Mouse (Mus musculus): ENCODE data around the gene Mroh8. TPM values are rescaled to one million over a fixed set of nuclear protein-coding genes. Genes with fewer than 3 reads are reported as not detected.
"Not testable (repeated sequence)": the region's sequence is repeated elsewhere in the genome, so short reads cannot be mapped to it uniquely, and the experiment has no call there.

The Mroh8 gene
- total RNA-seq, 2 experiments from 2014 or later = 1.0 to 1.2 TPM

GRCm38 (mm10) chr2:157292093-157292492, 12.7 kb upstream of the Mroh8 start:
- peak; percentile 61 to 90 for DNase-seq (ENCODE audit: extremely low spot score in 1 of 2, low spot score in 1 of 2)

DNA sequence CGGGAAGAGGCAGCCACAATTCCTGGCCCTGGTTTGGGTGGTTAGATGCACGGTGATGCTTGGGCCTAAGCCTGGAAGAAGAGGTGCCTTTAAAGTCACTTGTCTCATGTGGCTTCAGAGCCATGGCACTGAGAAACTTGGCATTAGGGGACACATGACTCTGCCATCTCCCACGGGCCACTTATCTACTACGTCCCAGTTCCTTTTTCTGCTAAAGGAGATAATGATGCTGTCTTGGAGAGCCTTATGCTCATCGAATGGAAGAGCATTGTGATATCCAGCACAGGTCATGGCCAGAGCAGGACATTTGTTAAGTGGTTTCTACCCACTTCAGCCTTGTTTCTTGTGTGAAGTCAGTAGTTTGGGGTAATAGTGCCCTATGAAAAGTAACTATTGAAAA, 9.6 kb upstream of the Mroh8 start:
- DNase-seq (ENCODE audit: extremely low spot score in 1 of 2, low spot score in 1 of 2) = no peak

DNA sequence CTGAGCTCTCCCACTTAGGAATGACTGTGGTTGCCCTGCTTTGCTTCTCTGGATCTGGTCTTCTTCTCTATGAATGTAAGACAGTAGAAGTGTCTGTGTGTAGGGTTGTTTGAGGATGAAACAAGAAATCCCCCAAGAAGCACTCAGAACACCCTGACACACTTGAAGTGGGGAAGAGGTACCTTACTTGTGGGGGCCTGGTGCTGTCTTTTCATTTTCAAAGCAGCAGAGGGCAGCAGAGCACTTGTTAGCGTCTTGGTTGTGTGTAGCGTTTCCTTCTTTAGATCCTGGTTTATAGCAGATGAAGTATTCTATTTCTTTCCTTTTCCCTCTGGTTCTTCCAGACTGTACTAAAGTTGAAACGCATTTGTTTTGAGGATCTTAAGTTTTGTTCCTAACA, 8.2 kb upstream of the Mroh8 start:
- peak in 1 of 2 experiments; percentile 60 for DNase-seq (ENCODE audit: extremely low spot score in 1 of 2, low spot score in 1 of 2)

- no peak for DNase-seq (ENCODE audit: extremely low spot score in 1 of 2, low spot score in 1 of 2)
Measured at GRCm38 (mm10) chr2:157283321-157283720, 4.0 kb upstream of the Mroh8 start.

DNA sequence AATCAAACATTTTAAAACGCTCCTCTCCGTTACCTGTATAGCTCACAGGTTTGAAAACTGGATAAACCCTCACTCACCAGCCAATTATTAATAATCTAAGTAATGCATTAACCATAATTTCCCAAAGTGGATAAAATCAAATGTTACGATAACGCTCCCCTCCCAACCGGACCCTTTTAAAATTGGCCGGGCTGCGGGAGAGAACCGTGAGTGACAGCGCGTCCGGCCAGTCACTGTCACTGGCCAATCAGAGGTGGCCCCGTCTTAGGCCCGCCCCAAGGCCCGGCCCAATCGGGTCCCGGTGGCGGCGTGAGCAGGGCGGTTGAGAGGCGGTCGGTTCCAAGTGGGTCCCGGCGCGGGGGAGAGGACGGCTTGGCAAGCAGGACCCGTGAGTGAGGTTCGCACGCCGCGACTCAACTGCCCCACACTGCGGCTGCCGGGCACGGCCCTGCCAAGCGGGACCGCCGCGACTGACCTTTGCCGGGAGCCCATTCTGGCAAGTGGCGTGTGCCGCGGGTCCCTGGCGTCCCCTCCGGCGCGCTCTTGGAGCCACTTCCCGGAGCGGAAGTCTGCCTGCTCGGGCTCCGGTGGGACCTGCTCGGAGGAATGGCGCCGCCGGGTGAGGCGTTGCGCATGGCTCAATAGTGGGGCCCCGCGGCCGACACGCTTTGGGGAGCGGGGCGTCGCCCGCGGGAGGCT, 483 bp downstream of the Mroh8 start, which contains the start of gene Rpn2:
TSS of gene Rpn2 (plus strand) at position 301 of the 699 bp plus-strand sequence.
- DNase-seq (ENCODE audit: extremely low spot score in 1 of 2, low spot score in 1 of 2) = peak; percentile 93 to 97

- DNase-seq (ENCODE audit: extremely low spot score in 1 of 2, low spot score in 1 of 2) = no peak
Measured at GRCm38 (mm10) chr2:157263832-157264231, 15.5 kb downstream of the Mroh8 start.

- DNase-seq (ENCODE audit: extremely low spot score in 1 of 2, low spot score in 1 of 2) = no peak
Measured at GRCm38 (mm10) chr2:157263101-157263500, 16.2 kb downstream of the Mroh8 start.

DNA sequence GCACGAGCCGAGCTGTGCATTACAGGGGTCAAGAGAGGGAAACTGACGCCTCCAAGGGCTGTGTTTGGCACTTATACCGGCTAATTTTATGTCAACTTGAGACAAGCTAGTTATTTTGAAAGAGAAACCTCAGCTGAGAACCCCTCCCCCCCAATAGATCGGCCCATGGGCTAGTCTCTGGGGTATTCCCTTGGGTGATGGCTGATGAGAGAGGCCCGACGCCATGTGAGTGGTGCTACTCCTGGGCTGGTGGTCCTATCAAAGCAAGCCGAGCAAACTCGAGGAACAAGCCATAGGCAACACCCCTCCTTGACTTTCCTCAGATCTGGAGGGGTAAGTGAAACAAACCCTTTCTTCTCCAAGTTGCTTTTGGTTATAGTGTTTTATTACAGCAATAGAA, 16.8 kb downstream of the Mroh8 start:
- no peak for DNase-seq (ENCODE audit: extremely low spot score in 1 of 2, low spot score in 1 of 2)

GRCm38 (mm10) chr2:157261930-157262329, 17.4 kb downstream of the Mroh8 start:
- DNase-seq (ENCODE audit: extremely low spot score in 1 of 2, low spot score in 1 of 2) = no peak

DNA sequence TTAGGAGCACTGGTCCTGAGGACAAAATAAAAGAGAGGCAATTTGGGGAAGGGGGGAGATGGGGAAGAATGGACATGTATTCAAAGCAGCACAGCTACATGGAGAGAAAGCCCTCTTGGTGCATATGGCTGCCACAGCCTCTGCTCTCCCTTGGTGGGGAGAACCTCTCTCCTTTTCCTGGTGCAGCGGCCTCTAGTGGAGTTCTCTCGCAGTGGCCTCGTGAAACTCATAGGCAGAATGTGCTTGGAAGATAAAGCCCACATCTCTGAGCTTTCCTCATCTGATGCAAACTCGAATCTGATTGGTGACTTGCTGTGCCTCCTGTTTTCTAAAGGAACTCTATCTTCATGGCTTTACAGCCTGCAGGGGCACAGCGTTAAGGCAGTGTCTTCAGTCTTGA, 19.6 kb downstream of the Mroh8 start:
- DNase-seq (ENCODE audit: extremely low spot score in 1 of 2, low spot score in 1 of 2) = peak; percentile 25 to 71

- no peak for DNase-seq (ENCODE audit: extremely low spot score in 1 of 2, low spot score in 1 of 2)
Measured at GRCm38 (mm10) chr2:157248111-157248510, 31.2 kb downstream of the Mroh8 start.

- DNase-seq (ENCODE audit: extremely low spot score in 1 of 2, low spot score in 1 of 2) = no peak
Measured at GRCm38 (mm10) chr2:157245603-157246002, 33.7 kb downstream of the Mroh8 start.

DNA sequence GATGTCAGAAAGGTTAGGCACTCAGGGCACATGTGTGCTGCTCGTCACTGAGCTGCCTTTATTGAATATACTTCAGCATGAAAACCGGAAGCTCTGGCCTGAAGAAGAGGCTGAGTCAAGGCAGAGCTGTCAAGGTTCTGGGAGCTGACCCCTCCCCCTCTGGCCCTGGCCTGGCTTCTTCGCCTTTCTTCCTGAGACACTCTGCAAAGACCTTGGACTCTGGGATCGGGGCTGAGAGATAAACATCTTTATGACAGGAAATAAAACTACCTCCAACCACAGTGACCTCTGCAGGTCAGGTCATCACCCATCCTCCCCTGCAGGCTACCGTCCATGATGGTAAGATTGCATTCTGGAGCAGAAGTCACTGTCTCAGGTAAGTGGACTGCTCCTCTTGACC, 34.3 kb downstream of the Mroh8 start:
- no peak for DNase-seq (ENCODE audit: extremely low spot score in 1 of 2, low spot score in 1 of 2)

DNA sequence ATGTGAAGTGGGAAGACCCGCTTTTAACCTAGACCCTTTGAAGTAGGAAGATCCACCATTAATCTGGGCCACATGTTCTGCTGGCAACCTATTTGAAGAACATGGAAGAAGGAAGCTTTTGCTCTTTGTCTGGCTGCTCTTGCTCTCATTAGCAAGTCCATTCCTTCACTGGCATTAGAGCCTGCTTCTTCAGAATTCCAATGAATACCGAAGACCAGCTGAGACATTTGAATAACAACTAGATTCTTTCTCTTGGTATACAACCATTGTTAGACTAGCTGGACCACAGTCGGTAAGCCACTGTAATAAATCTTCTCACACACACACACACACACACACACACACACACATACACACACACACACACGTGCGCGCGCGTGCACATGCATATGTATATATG, 43.4 kb downstream of the Mroh8 start:
- no peak for DNase-seq (ENCODE audit: extremely low spot score in 1 of 2, low spot score in 1 of 2)

DNA sequence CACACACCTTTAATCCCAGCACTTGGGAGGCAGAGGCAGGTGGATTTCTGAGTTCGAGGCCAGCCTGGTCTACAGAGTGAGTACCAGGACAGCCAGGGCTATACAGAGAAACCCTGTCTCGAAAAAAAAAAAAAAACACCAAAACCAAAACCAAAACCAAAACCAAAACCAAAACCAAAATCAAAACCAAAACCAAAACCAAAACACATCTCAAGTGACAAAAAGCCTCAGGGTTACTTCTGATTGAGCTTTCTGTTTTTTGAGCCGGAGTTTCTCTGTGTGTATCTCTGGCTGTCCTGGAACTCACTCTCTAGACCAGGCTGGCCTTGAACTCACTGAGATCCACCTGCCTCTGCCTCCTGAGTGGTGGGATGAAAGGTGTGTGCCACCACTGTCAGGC, 57.4 kb downstream of the Mroh8 start:
- not testable (repeated sequence) for DNase-seq (ENCODE audit: extremely low spot score in 1 of 2, low spot score in 1 of 2)

DNA sequence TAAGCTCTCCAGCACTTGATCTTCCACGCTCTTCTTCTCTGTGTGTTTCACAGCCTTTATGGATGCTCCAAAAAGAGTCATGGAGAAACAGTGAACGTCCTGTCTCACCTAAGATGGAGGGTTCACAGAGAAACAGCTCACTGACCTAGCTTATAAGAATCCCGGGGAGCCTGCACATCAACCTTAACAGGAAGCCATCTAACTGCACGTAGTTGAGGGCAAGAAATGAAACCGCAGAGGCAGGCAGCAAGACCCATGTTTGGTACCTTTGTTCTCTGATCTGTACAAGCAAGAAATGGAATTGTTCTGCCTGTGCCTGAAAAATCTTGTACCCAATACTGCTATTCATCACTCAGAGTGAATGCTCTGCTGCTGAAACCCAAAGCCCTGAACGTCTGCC, 59.2 kb downstream of the Mroh8 start:
- DNase-seq (ENCODE audit: extremely low spot score in 1 of 2, low spot score in 1 of 2) = no peak

DNA sequence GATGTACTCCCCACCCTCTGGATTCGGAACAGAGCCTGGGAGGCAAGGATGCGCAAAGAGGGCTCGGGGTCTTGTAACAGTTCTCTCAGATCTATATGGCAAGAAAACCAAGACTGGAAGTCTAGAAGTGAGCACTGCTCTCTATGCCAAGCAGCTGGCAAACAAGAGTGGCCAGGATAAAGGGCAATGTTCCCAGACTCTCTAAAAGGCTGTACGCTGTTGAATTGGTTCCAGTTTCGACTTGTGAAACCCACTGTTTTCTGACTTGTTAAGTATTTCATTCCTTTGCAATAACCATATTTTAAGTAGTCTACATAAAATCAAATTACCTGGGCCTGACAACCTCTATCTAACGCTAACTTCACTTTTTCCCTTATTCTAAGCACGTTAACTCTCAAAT, 67.6 kb downstream of the Mroh8 start:
- no peak for DNase-seq (ENCODE audit: extremely low spot score in 1 of 2, low spot score in 1 of 2)

- DNase-seq (ENCODE audit: extremely low spot score in 1 of 2, low spot score in 1 of 2) = peak; percentile 78 to 92
Measured at GRCm38 (mm10) chr2:157204366-157205218, 74.8 kb downstream of the Mroh8 start, which contains the start of gene Rbl1. Rbl1 (minus strand) TSS chr2:157204534.

DNA sequence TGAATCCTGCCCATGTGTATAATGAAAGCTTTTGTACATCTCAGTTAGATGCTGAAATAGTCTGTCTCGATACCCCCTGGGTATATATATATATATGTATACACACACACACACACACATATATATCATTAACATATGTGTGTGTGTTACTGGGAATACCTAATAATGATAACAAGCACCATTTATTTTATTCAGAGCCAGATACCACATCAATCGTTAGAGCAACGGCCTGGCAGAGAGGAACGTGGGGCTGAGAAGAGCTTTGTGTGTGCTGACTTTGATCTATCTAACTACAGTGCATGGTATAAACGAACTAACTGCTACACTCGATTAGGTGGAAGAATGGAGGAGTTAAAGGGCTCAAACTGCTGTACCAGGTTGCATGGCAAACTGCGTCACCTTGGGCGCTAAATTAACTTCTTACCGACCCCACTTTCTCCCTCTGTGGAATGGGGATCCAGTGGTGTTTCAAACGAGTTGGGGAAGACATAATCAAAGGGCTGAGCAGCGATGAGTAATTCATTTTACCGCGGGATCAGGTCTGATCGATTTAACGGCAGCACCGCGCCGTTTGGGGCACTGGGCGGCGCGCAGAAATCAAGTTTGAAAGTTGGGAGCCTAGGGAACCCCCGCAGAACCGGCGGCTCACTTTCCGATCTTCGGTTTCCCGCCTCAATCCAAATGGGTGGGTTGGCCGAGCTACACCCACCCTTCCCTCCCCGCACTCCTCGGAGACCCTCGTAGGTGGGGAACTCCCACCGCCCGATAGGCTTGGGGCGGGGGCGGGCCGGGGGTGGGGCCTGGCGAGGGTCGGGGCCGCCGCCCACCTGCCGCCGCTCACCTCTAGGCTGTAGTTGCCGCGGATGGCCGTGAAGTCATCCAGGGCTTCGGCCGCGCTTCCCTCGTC, 75.6 kb downstream of the Mroh8 start:
- peak in 1 of 2 experiments; percentile 6 for DNase-seq (ENCODE audit: extremely low spot score in 1 of 2, low spot score in 1 of 2)

- DNase-seq (ENCODE audit: extremely low spot score in 1 of 2, low spot score in 1 of 2) = no peak
Measured at GRCm38 (mm10) chr2:157203026-157203425, 76.3 kb downstream of the Mroh8 start.

DNA sequence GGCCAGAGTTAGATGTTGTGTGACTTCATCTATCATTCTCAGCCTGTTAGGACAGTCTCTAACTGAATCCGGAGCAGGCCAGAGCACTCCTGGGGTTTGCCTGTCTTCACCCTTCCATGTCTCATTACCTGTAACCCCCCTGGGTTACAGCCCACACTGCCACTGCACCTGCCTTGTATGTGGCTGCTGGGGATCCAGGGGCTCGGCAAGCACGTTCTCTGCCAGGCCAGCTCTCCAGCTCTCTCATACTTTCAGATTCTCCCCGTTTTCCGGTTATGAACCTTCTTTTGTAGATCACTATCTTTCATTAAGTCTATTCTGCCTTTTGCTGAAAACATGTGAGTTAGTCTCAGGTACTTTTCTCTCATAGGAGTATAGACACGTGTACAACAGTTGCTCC, 77.0 kb downstream of the Mroh8 start:
- no peak for DNase-seq (ENCODE audit: extremely low spot score in 1 of 2, low spot score in 1 of 2)
